Mouse (Mus musculus): ENCODE results near the gene Kif26b. TPM values are rescaled to one million over a fixed set of nuclear protein-coding genes. Genes with fewer than 3 reads are reported as not detected.

Gene Kif26b
- polyA plus RNA-seq (2016; fragmentation: Nextera tagmentation; extraction: Ambion mirVana), result 4.6 and 4.7 TPM in 2 replicates

GRCm38 (mm10) chr1:178528431-178529351, at the start of gene Kif26b:
TSS of gene Kif26b (plus strand) at chr1:178529125.
- peak within 1 kb of the TSS; percentile 82 for H3K27ac ChIP-seq
- H3K36me3 ChIP-seq (replicated peaks), result no peaks in the 10 kb centered on the region
- peaks cover 55% of the 10 kb centered on the region for H3K27me3 ChIP-seq (ENCODE audit: poor library complexity, severe bottlenecking)
- WGBS, result under 1% methylated on average over 92 of the region's 92 CpGs
- peaks cover 40% of the 10 kb centered on the region for H3K4me1 ChIP-seq
- peak; percentile 66 for DNase-seq (ENCODE audit: extremely low spot score, low spot score)
- H3K4me3 ChIP-seq, result peak within 1 kb of the TSS; percentile 66
- H3K9me3 ChIP-seq, result no peaks in the 10 kb centered on the region

- no peak overlapping the region for H3K27ac ChIP-seq
- no peaks in the 10 kb centered on the region for H3K27me3 ChIP-seq (ENCODE audit: poor library complexity, severe bottlenecking)
- H3K4me1 ChIP-seq, result no peaks in the 10 kb centered on the region
- H3K9me3 ChIP-seq, result no peaks in the 10 kb centered on the region
- no peaks in the 10 kb centered on the region for H3K36me3 ChIP-seq (replicated peaks)
- H3K4me3 ChIP-seq, result no peak overlapping the region
- DNase-seq (ENCODE audit: extremely low spot score, low spot score), result no peak
These were observed 45.1 kb upstream of the Kif26b start for GRCm38 (mm10) chr1:178483854-178484253.

- no peaks in the 10 kb centered on the region for H3K27me3 ChIP-seq (ENCODE audit: poor library complexity, severe bottlenecking)
- peaks cover 5% of the 10 kb centered on the region; the same call in 1 of the 2 replicates for H3K4me1 ChIP-seq
- H3K27ac ChIP-seq, result no peak overlapping the region
- H3K36me3 ChIP-seq (replicated peaks), result no peaks in the 10 kb centered on the region
- WGBS, result 85% methylated on average over 5 of the region's 5 CpGs
- DNase-seq (ENCODE audit: extremely low spot score, low spot score), result no peak
- no peak overlapping the region for H3K4me3 ChIP-seq
- H3K9me3 ChIP-seq, result no peaks in the 10 kb centered on the region
These were observed 43.6 kb upstream of the Kif26b start for GRCm38 (mm10) chr1:178485138-178485867.

GRCm38 (mm10) chr1:178485868-178486220, 43.1 kb upstream of the Kif26b start:
- Histone ChIP-seq H3K27ac (no peak overlapping the region), H3K27me3 (ENCODE audit: poor library complexity, severe bottlenecking) (no peaks in the 10 kb centered on the region), H3K9me3 (no peaks in the 10 kb centered on the region), H3K36me3 (replicated peaks) (no peaks in the 10 kb centered on the region), H3K4me3 (no peak overlapping the region), H3K4me1 (peaks cover 5% of the 10 kb centered on the region; the same call in 1 of the 2 replicates)
- DNase-seq (ENCODE audit: extremely low spot score, low spot score), result no peak
- WGBS, result 78% methylated on average over 5 of the region's 5 CpGs

GRCm38 (mm10) chr1:178486828-178487227, 42.1 kb upstream of the Kif26b start:
- Histone ChIP-seq H3K9me3 (no peaks in the 10 kb centered on the region), H3K4me1 (peaks cover 5% of the 10 kb centered on the region; the same call in 1 of the 2 replicates), H3K36me3 (replicated peaks) (no peaks in the 10 kb centered on the region), H3K4me3 (no peak overlapping the region), H3K27ac (no peak overlapping the region), H3K27me3 (ENCODE audit: poor library complexity, severe bottlenecking) (no peaks in the 10 kb centered on the region)
- WGBS, result 93% methylated on average over 5 of the region's 5 CpGs
- no peak for DNase-seq (ENCODE audit: extremely low spot score, low spot score)

GRCm38 (mm10) chr1:178489127-178489526, 39.8 kb upstream of the Kif26b start:
- Histone ChIP-seq H3K27ac (no peak overlapping the region), H3K4me3 (no peak overlapping the region), H3K9me3 (no peaks in the 10 kb centered on the region), H3K4me1 (peaks cover 5% of the 10 kb centered on the region; the same call in 1 of the 2 replicates), H3K27me3 (ENCODE audit: poor library complexity, severe bottlenecking) (no peaks in the 10 kb centered on the region), H3K36me3 (replicated peaks) (no peaks in the 10 kb centered on the region)
- no peak for DNase-seq (ENCODE audit: extremely low spot score, low spot score)
- 56% methylated on average over 3 of the region's 3 CpGs for WGBS

- 92% methylated on average over 5 of the region's 5 CpGs for WGBS
These were observed 37.2 kb upstream of the Kif26b start for GRCm38 (mm10) chr1:178491733-178492132.

GRCm38 (mm10) chr1:178492493-178492892, 36.4 kb upstream of the Kif26b start:
- Histone ChIP-seq H3K27me3 (ENCODE audit: poor library complexity, severe bottlenecking) (no peaks in the 10 kb centered on the region), H3K4me3 (no peak overlapping the region), H3K9me3 (no peaks in the 10 kb centered on the region), H3K4me1 (peaks cover 5% of the 10 kb centered on the region; the same call in 1 of the 2 replicates), H3K36me3 (replicated peaks) (no peaks in the 10 kb centered on the region), H3K27ac (no peak overlapping the region)
- 83% methylated on average over 2 of the region's 2 CpGs for WGBS
- no peak for DNase-seq (ENCODE audit: extremely low spot score, low spot score)

More at GRCm38 (mm10) chr1:178491733-178492132, 37.2 kb upstream of the Kif26b start:
- H3K27me3 ChIP-seq (ENCODE audit: poor library complexity, severe bottlenecking), result no peaks in the 10 kb centered on the region
- H3K9me3 ChIP-seq, result no peaks in the 10 kb centered on the region
- no peaks in the 10 kb centered on the region for H3K36me3 ChIP-seq (replicated peaks)
- no peak overlapping the region for H3K4me3 ChIP-seq
- H3K27ac ChIP-seq, result no peak overlapping the region
- DNase-seq (ENCODE audit: extremely low spot score, low spot score), result no peak
- H3K4me1 ChIP-seq, result peaks cover 5% of the 10 kb centered on the region; the same call in 1 of the 2 replicates

GRCm38 (mm10) chr1:178496186-178496585, 32.7 kb upstream of the Kif26b start:
- no peaks in the 10 kb centered on the region for H3K36me3 ChIP-seq (replicated peaks)
- H3K4me1 ChIP-seq, result no peaks in the 10 kb centered on the region
- 64% methylated on average over 2 of the region's 2 CpGs for WGBS

GRCm38 (mm10) chr1:178496841-178497240, 32.1 kb upstream of the Kif26b start:
- 52% methylated on average over 1 of the region's 1 CpGs for WGBS
- H3K36me3 ChIP-seq (replicated peaks), result no peaks in the 10 kb centered on the region
- no peaks in the 10 kb centered on the region for H3K4me1 ChIP-seq
- no peak overlapping the region for H3K4me3 ChIP-seq
- H3K27ac ChIP-seq, result no peak overlapping the region
- H3K27me3 ChIP-seq (ENCODE audit: poor library complexity, severe bottlenecking), result no peaks in the 10 kb centered on the region
- no peaks in the 10 kb centered on the region for H3K9me3 ChIP-seq
- no peak for DNase-seq (ENCODE audit: extremely low spot score, low spot score)

More at GRCm38 (mm10) chr1:178496186-178496585, 32.7 kb upstream of the Kif26b start:
- DNase-seq (ENCODE audit: extremely low spot score, low spot score), result no peak
- Histone ChIP-seq H3K9me3 (no peaks in the 10 kb centered on the region), H3K4me3 (no peak overlapping the region), H3K27me3 (ENCODE audit: poor library complexity, severe bottlenecking) (no peaks in the 10 kb centered on the region), H3K27ac (no peak overlapping the region)

- H3K4me3 ChIP-seq, result no peak overlapping the region
- H3K27ac ChIP-seq, result no peak overlapping the region
- no peaks in the 10 kb centered on the region for H3K27me3 ChIP-seq (ENCODE audit: poor library complexity, severe bottlenecking)
- H3K9me3 ChIP-seq, result no peaks in the 10 kb centered on the region
- no peak for DNase-seq (ENCODE audit: extremely low spot score, low spot score)
- WGBS, result 96% methylated on average over 8 of the region's 8 CpGs
- H3K4me1 ChIP-seq, result no peaks in the 10 kb centered on the region
- no peaks in the 10 kb centered on the region for H3K36me3 ChIP-seq (replicated peaks)
These were observed 22.0 kb upstream of the Kif26b start for GRCm38 (mm10) chr1:178506938-178507337.

GRCm38 (mm10) chr1:178512323-178513031, 16.4 kb upstream of the Kif26b start:
- no peak overlapping the region for H3K27ac ChIP-seq
- no peaks in the 10 kb centered on the region for H3K9me3 ChIP-seq
- H3K4me1 ChIP-seq, result peaks cover 14% of the 10 kb centered on the region
- H3K27me3 ChIP-seq (ENCODE audit: poor library complexity, severe bottlenecking), result no peaks in the 10 kb centered on the region
- WGBS, result 43% methylated on average over 7 of the region's 7 CpGs
- H3K36me3 ChIP-seq (replicated peaks), result no peaks in the 10 kb centered on the region
- DNase-seq (ENCODE audit: extremely low spot score, low spot score), result no peak
- no peak overlapping the region for H3K4me3 ChIP-seq
